Mouse (Mus musculus) neural tube, embryonic 11.5 days (tissue): ENCODE results near the gene Scarb1. TPM values are rescaled to one million over a fixed set of nuclear protein-coding genes. Genes with fewer than 3 reads are reported as not detected.

Experiments
- ATAC-seq: fragments of 200-750 bp; cut with Nextera tagmentation; 2 replicates; pipeline ENCODE4 v1.8.0; 2017; ENCODE audit warnings: moderate number of reproducible peaks, mild to moderate bottlenecking, moderate TSS enrichment, moderate library complexity; ENCODE audit not compliant: insufficient read depth, low FRiP score, low TSS enrichment
- DNase-seq: peaks from one replicate; pipeline ENCODE4 v3.0.0-alpha.2; 2015; ENCODE audit warnings: low spot score
- H3K27ac ChIP-seq: fragments of 300-500 bp; sonication (generic); 2 replicates; pipeline ENCODE4 v1.5.1; 2014; ENCODE audit warnings: low read depth, mild to moderate bottlenecking, low read length
- H3K27me3 ChIP-seq: fragments of 300-500 bp; sonication (generic); 2 replicates; pipeline ENCODE4 v1.6.1; 2014; ENCODE audit warnings: mild to moderate bottlenecking, low read length, mixed read lengths; ENCODE audit not compliant: control insufficient read depth, insufficient read depth
- H3K36me3 ChIP-seq: fragments of 300-500 bp; sonication (generic); 2 replicates; pipeline ENCODE4 v1.6.1; 2014; ENCODE audit warnings: mild to moderate bottlenecking, low read length, moderate library complexity, mixed read lengths; ENCODE audit not compliant: control insufficient read depth, insufficient read depth
- H3K4me1 ChIP-seq: fragments of 300-500 bp; sonication (generic); 2 replicates; pipeline ENCODE4 v1.6.1; 2014; ENCODE audit warnings: low read length, mixed read lengths; ENCODE audit not compliant: control insufficient read depth, insufficient read depth
- H3K4me2 ChIP-seq: fragments of 300-500 bp; sonication (generic); 2 replicates; pipeline ENCODE4 v1.6.1; 2014; ENCODE audit warnings: low read depth, mild to moderate bottlenecking, moderate library complexity
- H3K4me3 ChIP-seq: fragments of 300-500 bp; sonication (generic); 2 replicates; pipeline ENCODE4 v1.5.1; 2014; ENCODE audit warnings: low read depth, low read length
- H3K9ac ChIP-seq: fragments of 300-500 bp; sonication (generic); 2 replicates; pipeline ENCODE4 v1.6.1; 2014; ENCODE audit warnings: mild to moderate bottlenecking, low read length
- H3K9me3 ChIP-seq: fragments of 300-500 bp; sonication (generic); 2 replicates; pipeline ENCODE4 v1.6.1; 2016; ENCODE audit warnings: low read length; ENCODE audit not compliant: control insufficient read depth
- WGBS: fragments of 180-500 bp; shearing (Covaris S2); extraction: QIAGEN DNeasy Blood & Tissue Kit; methylation state at CpG from one replicate; pipeline ENCODE4 v1.1.7; 2014; 5-methylcytosine and 5-hydroxymethylcytosine counted together
- polyA plus RNA-seq: library from polyadenylated mRNA; unstranded; fragments of >200 nt; fragmentation: Nextera tagmentation; extraction: Ambion mirVana; gene quantifications from 2 replicates; pipeline ENCODE4 v1.2.1, GENCODE M21; 2014

Scarb1 gene
- polyA plus RNA-seq, 1 experiment from 2014 or later = 22.2 TPM

GRCm38 (mm10) chr5:125330191-125330590, 10.7 kb downstream of the Scarb1 start:
- no peaks in the 10 kb centered on the region for H3K27me3 ChIP-seq

GRCm38 (mm10) chr5:125327596-125328385, 13.1 kb downstream of the Scarb1 start:
- WGBS = 59% methylated on average over 18 of the region's 18 CpGs
- Histone ChIP-seq H3K4me2 (peak overlapping the region; percentile 44), H3K27me3 (no peaks in the 10 kb centered on the region), H3K4me1 (no peaks in the 10 kb centered on the region), H3K27ac (no peak overlapping the region), H3K4me3 (peak overlapping the region; percentile 26), H3K9ac (peak overlapping the region; percentile 37; the same call in 1 of the 2 replicates), H3K9me3 (no peaks in the 10 kb centered on the region), H3K36me3 (no peaks in the 10 kb centered on the region)
- ATAC-seq (peak; percentile 73), DNase-seq (peak; percentile 58)

More at GRCm38 (mm10) chr5:125330191-125330590, 10.7 kb downstream of the Scarb1 start:
- 83% methylated on average over 9 of the region's 9 CpGs for WGBS
- H3K9me3 ChIP-seq = no peaks in the 10 kb centered on the region
- H3K4me1 ChIP-seq = no peaks in the 10 kb centered on the region
- H3K36me3 ChIP-seq = no peaks in the 10 kb centered on the region
- no peak overlapping the region for H3K4me3 ChIP-seq
- no peak for ATAC-seq
- H3K9ac ChIP-seq = no peak overlapping the region
- H3K4me2 ChIP-seq = no peak overlapping the region
- DNase-seq = no peak
- no peak overlapping the region for H3K27ac ChIP-seq

- no peak for ATAC-seq
- 93% methylated on average over 8 of the region's 8 CpGs for WGBS
- H3K36me3 ChIP-seq = no peaks in the 10 kb centered on the region
- no peak for DNase-seq
- H3K27me3 ChIP-seq = no peaks in the 10 kb centered on the region
- H3K4me3 ChIP-seq = no peak overlapping the region
- H3K4me2 ChIP-seq = no peak overlapping the region
- no peak overlapping the region for H3K27ac ChIP-seq
- no peak overlapping the region for H3K9ac ChIP-seq
- no peaks in the 10 kb centered on the region for H3K9me3 ChIP-seq
- H3K4me1 ChIP-seq = no peaks in the 10 kb centered on the region
These were observed 14.5 kb downstream of the Scarb1 start for GRCm38 (mm10) chr5:125326351-125326750.

- H3K9me3 ChIP-seq = no peaks in the 10 kb centered on the region
- H3K4me1 ChIP-seq = no peaks in the 10 kb centered on the region
- H3K4me3 ChIP-seq = no peak overlapping the region
- no peak overlapping the region for H3K4me2 ChIP-seq
- H3K27me3 ChIP-seq = no peaks in the 10 kb centered on the region
- H3K36me3 ChIP-seq = no peaks in the 10 kb centered on the region
- H3K9ac ChIP-seq = no peak overlapping the region
- DNase-seq = no peak
- H3K27ac ChIP-seq = no peak overlapping the region
- 82% methylated on average over 11 of the region's 11 CpGs for WGBS
- ATAC-seq = no peak
These were observed 15.0 kb downstream of the Scarb1 start for GRCm38 (mm10) chr5:125325931-125326330.

DNA sequence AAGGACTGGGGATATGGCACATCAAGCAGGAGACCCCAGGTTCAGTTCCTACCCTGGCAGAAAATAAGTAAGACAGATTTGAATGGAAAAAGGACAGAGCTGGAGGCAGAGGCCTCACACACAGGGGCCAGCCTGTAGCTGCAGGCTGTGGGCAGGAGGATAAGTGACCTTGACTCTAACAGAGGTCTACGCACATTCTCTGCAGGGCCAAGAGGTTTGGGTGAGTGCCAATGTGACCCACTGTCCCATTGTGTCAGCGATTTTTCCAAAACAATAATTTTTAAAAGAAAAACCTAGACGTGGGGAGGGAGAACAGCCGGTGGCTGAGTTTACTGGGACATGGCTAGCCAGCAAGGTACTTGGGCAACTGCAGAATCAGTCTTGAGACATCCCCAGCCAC, 15.6 kb downstream of the Scarb1 start:
- H3K4me2 ChIP-seq = no peak overlapping the region
- H3K9me3 ChIP-seq = no peaks in the 10 kb centered on the region
- H3K9ac ChIP-seq = no peak overlapping the region
- H3K4me1 ChIP-seq = no peaks in the 10 kb centered on the region
- H3K27ac ChIP-seq = no peak overlapping the region
- DNase-seq = no peak
- ATAC-seq = no peak
- WGBS = 87% methylated on average over 4 of the region's 4 CpGs
- no peaks in the 10 kb centered on the region for H3K27me3 ChIP-seq
- H3K36me3 ChIP-seq = no peaks in the 10 kb centered on the region
- no peak overlapping the region for H3K4me3 ChIP-seq

DNA sequence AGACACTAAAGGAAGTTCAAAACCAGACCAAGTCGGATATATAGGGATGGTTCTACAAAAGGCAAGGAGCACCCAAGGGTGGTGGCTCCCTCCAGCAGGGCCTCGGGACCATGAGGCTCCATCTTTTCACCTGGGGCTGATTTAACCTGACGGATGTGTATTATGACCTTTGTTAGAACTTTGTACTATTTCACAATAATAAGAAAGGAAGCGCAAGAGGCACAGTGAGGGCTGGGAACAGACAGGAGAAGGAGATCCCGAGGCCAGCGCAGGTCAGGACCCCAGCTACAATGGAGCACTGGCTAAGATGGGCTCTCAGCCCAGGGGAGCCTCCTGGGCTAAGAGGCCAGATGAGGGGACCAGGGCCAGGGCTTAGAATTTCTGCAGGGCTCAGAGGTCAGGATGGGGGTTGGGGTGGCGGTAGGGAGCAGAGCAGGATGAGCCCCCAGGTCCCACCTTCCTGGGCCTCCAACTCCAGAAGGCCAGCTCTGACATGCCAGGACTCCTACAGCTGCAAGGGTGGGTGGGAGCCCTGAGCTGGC, 16.9 kb downstream of the Scarb1 start:
- no peak overlapping the region for H3K4me2 ChIP-seq
- DNase-seq (no peak), ATAC-seq (no peak)
- no peaks in the 10 kb centered on the region for H3K4me1 ChIP-seq
- H3K27ac ChIP-seq = no peak overlapping the region
- H3K9ac ChIP-seq = no peak overlapping the region
- no peak overlapping the region for H3K4me3 ChIP-seq
- H3K27me3 ChIP-seq = no peaks in the 10 kb centered on the region
- no peaks in the 10 kb centered on the region for H3K36me3 ChIP-seq
- WGBS = 89% methylated on average over 7 of the region's 7 CpGs
- H3K9me3 ChIP-seq = no peaks in the 10 kb centered on the region

- Histone ChIP-seq H3K27ac (no peak overlapping the region), H3K27me3 (no peaks in the 10 kb centered on the region), H3K4me1 (no peaks in the 10 kb centered on the region), H3K4me2 (no peak overlapping the region), H3K4me3 (no peak overlapping the region), H3K36me3 (no peaks in the 10 kb centered on the region), H3K9me3 (no peaks in the 10 kb centered on the region), H3K9ac (no peak overlapping the region)
- DNase-seq (no peak), ATAC-seq (no peak)
- 96% methylated on average over 6 of the region's 6 CpGs for WGBS
These were observed 17.8 kb downstream of the Scarb1 start for GRCm38 (mm10) chr5:125323128-125323527.

DNA sequence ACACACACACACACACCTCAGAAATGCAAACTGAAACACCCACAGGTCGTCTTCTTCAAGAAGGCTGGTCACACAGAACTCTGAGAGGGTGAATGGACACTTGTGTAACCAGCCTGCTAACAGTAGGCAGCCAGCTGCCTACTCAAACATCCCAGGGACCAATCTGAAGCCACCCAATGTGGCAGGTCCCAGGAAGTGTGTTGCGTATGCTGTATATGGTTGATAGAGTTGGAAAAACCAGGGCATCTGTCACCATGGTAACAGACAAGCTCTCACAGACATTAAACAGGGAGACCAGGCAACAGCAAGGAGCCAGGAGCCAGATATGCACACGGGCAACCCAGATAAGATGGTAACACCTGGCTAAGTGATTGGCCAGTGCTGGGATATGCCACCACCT, 19.1 kb downstream of the Scarb1 start:
- H3K4me3 ChIP-seq = no peak overlapping the region
- no peak overlapping the region for H3K4me2 ChIP-seq
- H3K4me1 ChIP-seq = no peaks in the 10 kb centered on the region
- H3K9ac ChIP-seq = no peak overlapping the region
- no peak overlapping the region for H3K27ac ChIP-seq
- no peak for DNase-seq
- H3K27me3 ChIP-seq = no peaks in the 10 kb centered on the region
- 84% methylated on average over 3 of the region's 3 CpGs for WGBS
- H3K36me3 ChIP-seq = no peaks in the 10 kb centered on the region
- ATAC-seq = no peak
- no peaks in the 10 kb centered on the region for H3K9me3 ChIP-seq
